27 mouse cellular contexts compared by ENCODE assay signal in the genomic region with DNA sequence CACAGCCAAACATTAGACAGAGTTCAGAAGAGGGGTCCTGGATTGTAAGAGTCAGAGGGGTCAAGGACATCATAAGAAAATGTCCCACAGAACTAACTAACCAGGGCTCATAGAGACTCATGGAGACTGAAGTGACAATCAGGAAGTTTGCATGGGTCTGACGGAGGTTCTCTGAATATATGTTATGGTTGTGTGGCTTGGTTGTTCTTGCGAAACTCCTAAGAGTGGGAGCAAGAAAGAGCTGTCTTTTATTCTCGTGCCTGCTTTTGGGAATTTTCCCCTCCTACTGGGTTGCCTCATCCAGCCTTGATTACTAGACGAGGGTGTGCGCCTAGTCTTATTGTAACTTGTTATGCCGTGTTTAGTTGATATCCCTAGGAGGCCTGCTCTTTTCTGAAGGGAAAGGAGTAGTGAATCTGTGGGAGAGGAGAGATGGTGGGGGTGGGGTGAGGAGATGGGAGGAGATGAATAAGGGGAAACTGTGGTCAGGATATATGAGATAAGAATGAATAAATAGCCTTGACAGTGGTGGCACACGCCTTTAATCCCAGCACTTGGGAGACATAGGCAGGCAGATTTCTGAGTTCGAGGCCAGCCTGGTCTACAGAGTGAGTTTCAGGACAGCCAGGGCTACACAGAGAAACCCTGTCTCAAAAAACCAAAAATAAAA. TPM values are rescaled to one million over a fixed set of nuclear protein-coding genes. Genes with fewer than 3 reads are reported as not detected.
DNase-seq lines count a peak whose midpoint lies in the region; ATAC-seq and TF ChIP-seq lines count a peak whose summit lies in the region.
"Had no signal": no experiment of that assay in that cellular context is flagged by ENCODE, and none has a peak within 500 bp of the region (broad histone marks: within the 10 kb centered on the region; RNA-seq: fewer than 3 reads in every experiment).

No protein-coding gene starts in this region.

- TF ChIP-seq POLR2A in bone marrow macrophage, adult 2 months (IDR thresholded peaks at IDR 0.05; ENCODE audit: borderline replicate concordance, low read depth, low read length), result no peak

- H3K4me2 ChIP-seq in lung, postnatal 0 days (replicated peaks; ENCODE audit: low read depth, low read length), result no peak overlapping the region
- no peak overlapping the region for H3K4me2 ChIP-seq in midbrain, embryonic 15.5 days
- H3K4me2 ChIP-seq in forebrain, embryonic 13.5 days, result no peak overlapping the region
- H3K4me2 ChIP-seq: embryonic facial prominence, embryonic 15.5 days; forebrain, embryonic 15.5 days; heart, embryonic 12.5 days; hindbrain, embryonic 14.5 days had no signal

- no peaks in the 10 kb centered on the region for H3K36me3 ChIP-seq in lung, postnatal 0 days (ENCODE audit: insufficient read depth, low read length)
- H3K36me3 ChIP-seq in midbrain, embryonic 15.5 days (replicated peaks), result no peaks in the 10 kb centered on the region
- H3K36me3 ChIP-seq in forebrain, embryonic 13.5 days (ENCODE audit: poor library complexity, severe bottlenecking), result peaks cover 6% of the 10 kb centered on the region
- H3K36me3 ChIP-seq: heart, embryonic 12.5 days had no signal

- no peaks in the 10 kb centered on the region for H3K27me3 ChIP-seq in lung, postnatal 0 days (replicated peaks; ENCODE audit: insufficient read depth, low read length)
- H3K27me3 ChIP-seq in midbrain, embryonic 15.5 days (replicated peaks), result no peaks in the 10 kb centered on the region
- H3K27me3 ChIP-seq in forebrain, embryonic 13.5 days, result 0 out of 2 replicates have a peak, but pooled peaks cover 3% of the 10 kb centered on the region
- H3K27me3 ChIP-seq: CH12.LX; embryonic facial prominence, embryonic 15.5 days; forebrain, embryonic 15.5 days; heart, embryonic 12.5 days had no signal

- TF ChIP-seq CTCF in lung, postnatal 0 days (IDR thresholded peaks at IDR 0.05), result no peak
- no peak for TF ChIP-seq CTCF in bone marrow macrophage, adult 2 months (IDR thresholded peaks at IDR 0.05; ENCODE audit: low read depth, low read length)

- 71% methylated on average over 8 of the region's 8 CpGs for WGBS in lung, postnatal 0 days
- 80% methylated on average over 8 of the region's 8 CpGs for WGBS in midbrain, embryonic 15.5 days
- WGBS in forebrain, embryonic 13.5 days, result 84% methylated on average over 8 of the region's 8 CpGs

- DNase-seq in lung, postnatal 0 days (ENCODE audit: low spot score), result peak; percentile 29
- no peak for DNase-seq in lung, postnatal 25 days (ENCODE audit: low spot score)
- DNase-seq in cerebellum, postnatal 36 days, result no peak
- DNase-seq: adrenal gland, postnatal 10 days; cerebellum, adult 11-12 months; cerebellum, adult 9-10 months; cerebellum, postnatal 25 days; embryo, embryonic 11 days; gastrocnemius, postnatal 10 days; heart, adult 2 months had no signal

- TF ChIP-seq EP300 in lung, postnatal 0 days (IDR thresholded peaks at IDR 0.05), result no peak

- H3K4me3 ChIP-seq in lung, postnatal 0 days (ENCODE audit: low read depth, low read length), result no peak overlapping the region
- peak overlapping the region; percentile 23; the same call in 1 of the 2 replicates for H3K4me3 ChIP-seq in bone marrow macrophage, adult 2 months (ENCODE audit: insufficient read depth, low read length)
- H3K4me3 ChIP-seq in midbrain, embryonic 15.5 days, result no peak overlapping the region
- no peak overlapping the region for H3K4me3 ChIP-seq in forebrain, embryonic 13.5 days
- H3K4me3 ChIP-seq: embryonic facial prominence, embryonic 15.5 days; erythroblast, embryonic 14.5 days; forebrain, embryonic 10.5 days; forebrain, embryonic 15.5 days; heart, adult 2 months; heart, embryonic 12.5 days; hindbrain, embryonic 10.5 days had no signal

- no peaks in the 10 kb centered on the region for H3K9me3 ChIP-seq in lung, postnatal 0 days (ENCODE audit: low read length)
- H3K9me3 ChIP-seq in midbrain, embryonic 15.5 days, result no peaks in the 10 kb centered on the region
- no peaks in the 10 kb centered on the region for H3K9me3 ChIP-seq in forebrain, embryonic 13.5 days (replicated peaks)
- H3K9me3 ChIP-seq: embryonic facial prominence, embryonic 15.5 days; forebrain, embryonic 10.5 days; forebrain, embryonic 15.5 days; heart, embryonic 12.5 days; hindbrain, embryonic 10.5 days had no signal

- no peaks in the 10 kb centered on the region for H3K4me1 ChIP-seq in lung, postnatal 0 days (ENCODE audit: insufficient read depth, low read depth, low read length)
- peaks cover 42% of the 10 kb centered on the region for H3K4me1 ChIP-seq in bone marrow macrophage, adult 2 months (ENCODE audit: control insufficient read depth, insufficient read depth, low read length)
- peaks cover 2% of the 10 kb centered on the region; the same call in 1 of the 2 replicates for H3K4me1 ChIP-seq in midbrain, embryonic 15.5 days
- peaks cover 5% of the 10 kb centered on the region for H3K4me1 ChIP-seq in forebrain, embryonic 13.5 days

- H3K27ac ChIP-seq in lung, postnatal 0 days (ENCODE audit: low read length), result no peak overlapping the region
- peak overlapping the region; percentile 99 for H3K27ac ChIP-seq in bone marrow macrophage, adult 2 months (ENCODE audit: insufficient read depth, low read depth, low read length)
- H3K27ac ChIP-seq in midbrain, embryonic 15.5 days, result no peak overlapping the region
- H3K27ac ChIP-seq in forebrain, embryonic 13.5 days, result no peak overlapping the region
- H3K27ac ChIP-seq: embryonic facial prominence, embryonic 15.5 days; forebrain, embryonic 10.5 days; forebrain, embryonic 15.5 days; heart, adult 2 months; hindbrain, embryonic 10.5 days; hindbrain, embryonic 14.5 days had no signal

- ATAC-seq in lung, postnatal 0 days, result no peak
- ATAC-seq in megakaryocyte, adult 5-6 weeks (ENCODE audit: poor library complexity, severe bottlenecking), result peak; percentile 65
- no peak for ATAC-seq in midbrain, embryonic 15.5 days (replicated peaks)
- ATAC-seq in forebrain, embryonic 13.5 days, result no peak
- ATAC-seq: forebrain, embryonic 15.5 days had no signal

- H3K9ac ChIP-seq in lung, postnatal 0 days (replicated peaks; ENCODE audit: low read depth), result no peak overlapping the region
- H3K9ac ChIP-seq in midbrain, embryonic 15.5 days, result no peak overlapping the region
- H3K9ac ChIP-seq in forebrain, embryonic 13.5 days, result no peak overlapping the region
- H3K9ac ChIP-seq: embryonic facial prominence, embryonic 15.5 days; forebrain, embryonic 15.5 days; heart, embryonic 12.5 days; hindbrain, embryonic 14.5 days had no signal

RNA-seq across cellular contexts. Expression of gene Dpep2nb, which starts 1.1 kb away (rescaled TPM):
- 0.12 TPM in 1 of 2 replicates, not detected in the other for polyA plus RNA-seq in lung, postnatal 0 days (2015; fragmentation: Nextera tagmentation; extraction: Ambion mirVana)
- polyA plus RNA-seq in bone marrow macrophage, adult 2 months (2012; ENCODE audit: insufficient read depth, insufficient read length, missing spikeins), result not detected in 2 replicates
- total RNA-seq in megakaryocyte, adult 5-6 weeks (2015), result 0.20 TPM in 1 of 2 replicates, not detected in the other
- not detected in 2 replicates for total RNA-seq in megakaryocyte, adult 5-6 weeks (2017)
- 0.21 and 0.26 TPM in 2 replicates for polyA plus RNA-seq in midbrain, embryonic 15.5 days (2015; fragmentation: Nextera tagmentation; extraction: Ambion mirVana)
- polyA plus RNA-seq in forebrain, embryonic 13.5 days (2015; fragmentation: Nextera tagmentation; extraction: Ambion mirVana), result not detected in 2 replicates
- total RNA-seq: adrenal gland, postnatal 10 days; adrenal gland, postnatal 4 days; CH12.LX; gastrocnemius, postnatal 10 days; gastrocnemius, postnatal 4 days; heart, adult 2 months; heart, postnatal 25 days had no signal
- polyA plus RNA-seq: embryonic facial prominence, embryonic 11.5 days; embryonic facial prominence, embryonic 15.5 days; erythroblast, embryonic 14.5 days; forebrain, embryonic 10.5 days; forebrain, embryonic 15.5 days; heart, adult 2 months; heart, embryonic 12.5 days; hindbrain, embryonic 10.5 days; hindbrain, embryonic 14.5 days had no signal

RNA-seq across cellular contexts. Expression of gene Ddx28, which starts 7.0 kb away (rescaled TPM):
- 10.5 and 11.4 TPM in 2 replicates for polyA plus RNA-seq in lung, postnatal 0 days (2015; fragmentation: Nextera tagmentation; extraction: Ambion mirVana)
- polyA plus RNA-seq in bone marrow macrophage, adult 2 months (2012; ENCODE audit: insufficient read depth, insufficient read length, missing spikeins), result 10.1 and 12.0 TPM in 2 replicates
- total RNA-seq in megakaryocyte, adult 5-6 weeks (2015), result 8.8 and 9.6 TPM in 2 replicates
- total RNA-seq in megakaryocyte, adult 5-6 weeks (2017), result 13.7 and 13.9 TPM in 2 replicates
- polyA plus RNA-seq in midbrain, embryonic 15.5 days (2015; fragmentation: Nextera tagmentation; extraction: Ambion mirVana), result 22.9 and 23.8 TPM in 2 replicates
- polyA plus RNA-seq in forebrain, embryonic 13.5 days (2015; fragmentation: Nextera tagmentation; extraction: Ambion mirVana), result 19.7 and 20.1 TPM in 2 replicates

RNA-seq across cellular contexts. Expression of gene Dus2, which starts 13.5 kb away (rescaled TPM):
- polyA plus RNA-seq in lung, postnatal 0 days (2015; fragmentation: Nextera tagmentation; extraction: Ambion mirVana), result 7.4 and 8.8 TPM in 2 replicates
- polyA plus RNA-seq in bone marrow macrophage, adult 2 months (2012; ENCODE audit: insufficient read depth, insufficient read length, missing spikeins), result 6.1 and 8.3 TPM in 2 replicates
- 3.8 and 4.3 TPM in 2 replicates for total RNA-seq in megakaryocyte, adult 5-6 weeks (2015)
- 6.0 and 6.9 TPM in 2 replicates for total RNA-seq in megakaryocyte, adult 5-6 weeks (2017)
- 29.0 and 30.8 TPM in 2 replicates for polyA plus RNA-seq in midbrain, embryonic 15.5 days (2015; fragmentation: Nextera tagmentation; extraction: Ambion mirVana)
- polyA plus RNA-seq in forebrain, embryonic 13.5 days (2015; fragmentation: Nextera tagmentation; extraction: Ambion mirVana), result 19.0 and 20.6 TPM in 2 replicates

RNA-seq across cellular contexts. Expression of gene Dpep3, which starts 25.4 kb away (rescaled TPM):
- polyA plus RNA-seq in lung, postnatal 0 days (2015; fragmentation: Nextera tagmentation; extraction: Ambion mirVana), result 0.13 TPM in 1 of 2 replicates, not detected in the other
- polyA plus RNA-seq in bone marrow macrophage, adult 2 months (2012; ENCODE audit: insufficient read depth, insufficient read length, missing spikeins), result 3.2 and 3.6 TPM in 2 replicates
- not detected in 2 replicates for total RNA-seq in megakaryocyte, adult 5-6 weeks (2015)
- not detected in 2 replicates for total RNA-seq in megakaryocyte, adult 5-6 weeks (2017)
- not detected in 2 replicates for polyA plus RNA-seq in midbrain, embryonic 15.5 days (2015; fragmentation: Nextera tagmentation; extraction: Ambion mirVana)
- polyA plus RNA-seq in forebrain, embryonic 13.5 days (2015; fragmentation: Nextera tagmentation; extraction: Ambion mirVana), result not detected in 2 replicates
- total RNA-seq: adrenal gland, postnatal 10 days; adrenal gland, postnatal 4 days; CH12.LX; gastrocnemius, postnatal 10 days; gastrocnemius, postnatal 4 days; heart, adult 2 months; heart, postnatal 25 days had no signal
- polyA plus RNA-seq: embryonic facial prominence, embryonic 11.5 days; embryonic facial prominence, embryonic 15.5 days; erythroblast, embryonic 14.5 days; forebrain, embryonic 10.5 days; forebrain, embryonic 15.5 days; heart, embryonic 12.5 days; heart, embryonic 16.5 days; hindbrain, embryonic 10.5 days; hindbrain, embryonic 14.5 days had no signal

RNA-seq across cellular contexts. Expression of gene Slc12a4, which starts 38.8 kb away (rescaled TPM):
- 29.2 and 33.9 TPM in 2 replicates for polyA plus RNA-seq in lung, postnatal 0 days (2015; fragmentation: Nextera tagmentation; extraction: Ambion mirVana)
- 19.6 and 27.5 TPM in 2 replicates for polyA plus RNA-seq in bone marrow macrophage, adult 2 months (2012; ENCODE audit: insufficient read depth, insufficient read length, missing spikeins)
- 2.9 and 5.9 TPM in 2 replicates for total RNA-seq in megakaryocyte, adult 5-6 weeks (2015)
- total RNA-seq in megakaryocyte, adult 5-6 weeks (2017), result 2.1 and 9.4 TPM in 2 replicates
- polyA plus RNA-seq in midbrain, embryonic 15.5 days (2015; fragmentation: Nextera tagmentation; extraction: Ambion mirVana), result 7.5 and 9.1 TPM in 2 replicates
- polyA plus RNA-seq in forebrain, embryonic 13.5 days (2015; fragmentation: Nextera tagmentation; extraction: Ambion mirVana), result 6.3 and 7.1 TPM in 2 replicates
